Mouse (Mus musculus): ENCODE results near the gene Ubqln4. TPM values are rescaled to one million over a fixed set of nuclear protein-coding genes. Genes with fewer than 3 reads are reported as not detected.

Gene Ubqln4
- total and polyA plus RNA-seq, 3 experiments, result 40.6 to 81.2 (median 63.4) TPM

GRCm38 (mm10) chr3:88566536-88567061, 13.0 kb downstream of the Ubqln4 start:
- Histone ChIP-seq H3K4me1 (ENCODE audit: insufficient read depth, low read depth, low read length) (peaks cover 20% of the 10 kb centered on the region; the same call in 1 of the 2 replicates), H3K4me3 (ENCODE audit: low read depth, low read length) (no peak overlapping the region), H3K27me3 (ENCODE audit: insufficient read depth, low read length) (no peaks in the 10 kb centered on the region), H3K36me3 (replicated peaks) (peaks cover 90% of the 10 kb centered on the region), H3K9me3 (replicated peaks) (no peaks in the 10 kb centered on the region)
- ATAC-seq (ENCODE audit: extremely low read depth, insufficient number of reproducible peaks, low FRiP score, poor library complexity, severe bottlenecking), result no peak
- no peak for TF ChIP-seq GATA2 (IDR thresholded peaks at IDR 0.05; ENCODE audit: borderline replicate concordance, low read depth, low read length)
- no peak for DNase-seq (ENCODE audit: low spot score)

DNA sequence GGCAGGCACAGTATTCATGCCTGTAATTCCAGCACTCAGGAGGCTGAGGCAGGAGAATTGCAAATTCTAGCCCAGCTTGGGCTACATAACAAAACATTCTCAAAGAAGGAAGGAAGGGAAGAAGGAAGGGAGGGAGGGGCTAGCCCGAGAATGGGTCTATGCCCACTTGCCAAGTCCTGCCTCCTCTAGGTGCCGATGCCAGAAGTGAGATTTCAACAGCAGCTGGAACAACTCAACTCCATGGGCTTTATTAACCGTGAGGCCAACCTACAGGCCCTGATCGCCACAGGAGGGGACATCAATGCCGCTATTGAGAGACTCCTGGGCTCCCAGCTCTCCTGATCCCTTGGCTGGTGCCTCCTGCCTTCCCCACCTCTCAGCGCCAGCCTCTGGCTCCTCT, 14.3 kb downstream of the Ubqln4 start:
- TF ChIP-seq TAL1 (conservative IDR thresholded peaks at IDR 0.05; ENCODE audit: low read depth, low read length) (no peak), GATA1 (IDR thresholded peaks at IDR 0.05; ENCODE audit: borderline replicate concordance, low read length) (no peak), CTCF (IDR thresholded peaks at IDR 0.05; ENCODE audit: low read depth, low read length) (no peak), POLR2AphosphoS5 (IDR thresholded peaks at IDR 0.05; ENCODE audit: insufficient replicate concordance, low read depth, low read length) (no peak), GATA2 (IDR thresholded peaks at IDR 0.05; ENCODE audit: borderline replicate concordance, low read depth, low read length) (no peak)
- H3K4me3 ChIP-seq (ENCODE audit: low read depth, low read length), result no peak overlapping the region
- DNase-seq (ENCODE audit: low spot score) (no peak), ATAC-seq (ENCODE audit: extremely low read depth, insufficient number of reproducible peaks, low FRiP score, poor library complexity, severe bottlenecking) (no peak)
- H3K36me3 ChIP-seq (replicated peaks), result peaks cover 77% of the 10 kb centered on the region
- no peaks in the 10 kb centered on the region; the same call in 1 of the 2 replicates for H3K27me3 ChIP-seq (ENCODE audit: insufficient read depth, low read length)
- H3K4me1 ChIP-seq (ENCODE audit: insufficient read depth, low read depth, low read length), result peaks cover 14% of the 10 kb centered on the region; the same call in 1 of the 2 replicates
- H3K9me3 ChIP-seq (replicated peaks), result no peaks in the 10 kb centered on the region

GRCm38 (mm10) chr3:88568615-88569014, 15.1 kb downstream of the Ubqln4 start:
- no peaks in the 10 kb centered on the region for H3K9me3 ChIP-seq (replicated peaks)
- peaks cover 15% of the 10 kb centered on the region; the same call in 1 of the 2 replicates for H3K4me1 ChIP-seq (ENCODE audit: insufficient read depth, low read depth, low read length)
- H3K36me3 ChIP-seq (replicated peaks), result peaks cover 70% of the 10 kb centered on the region
- ATAC-seq (ENCODE audit: extremely low read depth, insufficient number of reproducible peaks, low FRiP score, poor library complexity, severe bottlenecking), result no peak
- DNase-seq (ENCODE audit: low spot score), result no peak
- H3K4me3 ChIP-seq (ENCODE audit: low read depth, low read length), result no peak overlapping the region
- TF ChIP-seq CTCF (IDR thresholded peaks at IDR 0.05; ENCODE audit: low read depth, low read length) (no peak), GATA1 (IDR thresholded peaks at IDR 0.05; ENCODE audit: borderline replicate concordance, low read length) (no peak), TAL1 (conservative IDR thresholded peaks at IDR 0.05; ENCODE audit: low read depth, low read length) (no peak), GATA2 (IDR thresholded peaks at IDR 0.05; ENCODE audit: borderline replicate concordance, low read depth, low read length) (no peak), POLR2AphosphoS5 (IDR thresholded peaks at IDR 0.05; ENCODE audit: insufficient replicate concordance, low read depth, low read length) (no peak)
- no peaks in the 10 kb centered on the region; the same call in 1 of the 2 replicates for H3K27me3 ChIP-seq (ENCODE audit: insufficient read depth, low read length)

GRCm38 (mm10) chr3:88569093-88569492, 15.5 kb downstream of the Ubqln4 start:
- no peak for ATAC-seq (ENCODE audit: extremely low read depth, insufficient number of reproducible peaks, low FRiP score, poor library complexity, severe bottlenecking)
- peaks cover 65% of the 10 kb centered on the region for H3K36me3 ChIP-seq (replicated peaks)

GRCm38 (mm10) chr3:88569694-88570093, 16.1 kb downstream of the Ubqln4 start:
- ATAC-seq (ENCODE audit: extremely low read depth, insufficient number of reproducible peaks, low FRiP score, poor library complexity, severe bottlenecking), result no peak
- Histone ChIP-seq H3K4me3 (ENCODE audit: low read depth, low read length) (no peak overlapping the region), H3K4me1 (ENCODE audit: insufficient read depth, low read depth, low read length) (peaks cover 17% of the 10 kb centered on the region; the same call in 1 of the 2 replicates), H3K27me3 (ENCODE audit: insufficient read depth, low read length) (no peaks in the 10 kb centered on the region; the same call in 1 of the 2 replicates), H3K36me3 (replicated peaks) (peaks cover 59% of the 10 kb centered on the region), H3K9me3 (replicated peaks) (no peaks in the 10 kb centered on the region)
- TF ChIP-seq POLR2AphosphoS5 (IDR thresholded peaks at IDR 0.05; ENCODE audit: insufficient replicate concordance, low read depth, low read length) (no peak), GATA2 (IDR thresholded peaks at IDR 0.05; ENCODE audit: borderline replicate concordance, low read depth, low read length) (no peak), GATA1 (IDR thresholded peaks at IDR 0.05; ENCODE audit: borderline replicate concordance, low read length) (no peak), TAL1 (conservative IDR thresholded peaks at IDR 0.05; ENCODE audit: low read depth, low read length) (no peak), CTCF (IDR thresholded peaks at IDR 0.05; ENCODE audit: low read depth, low read length) (no peak)
- no peak for DNase-seq (ENCODE audit: low spot score)

More at GRCm38 (mm10) chr3:88569093-88569492, 15.5 kb downstream of the Ubqln4 start:
- H3K4me1 ChIP-seq (ENCODE audit: insufficient read depth, low read depth, low read length), result peaks cover 17% of the 10 kb centered on the region; the same call in 1 of the 2 replicates
- H3K9me3 ChIP-seq (replicated peaks), result no peaks in the 10 kb centered on the region
- no peaks in the 10 kb centered on the region; the same call in 1 of the 2 replicates for H3K27me3 ChIP-seq (ENCODE audit: insufficient read depth, low read length)
- TF ChIP-seq GATA1 (IDR thresholded peaks at IDR 0.05; ENCODE audit: borderline replicate concordance, low read length) (no peak), TAL1 (conservative IDR thresholded peaks at IDR 0.05; ENCODE audit: low read depth, low read length) (no peak), CTCF (IDR thresholded peaks at IDR 0.05; ENCODE audit: low read depth, low read length) (no peak)
- no peak for DNase-seq (ENCODE audit: low spot score)
- no peak overlapping the region for H3K4me3 ChIP-seq (ENCODE audit: low read depth, low read length)

DNA sequence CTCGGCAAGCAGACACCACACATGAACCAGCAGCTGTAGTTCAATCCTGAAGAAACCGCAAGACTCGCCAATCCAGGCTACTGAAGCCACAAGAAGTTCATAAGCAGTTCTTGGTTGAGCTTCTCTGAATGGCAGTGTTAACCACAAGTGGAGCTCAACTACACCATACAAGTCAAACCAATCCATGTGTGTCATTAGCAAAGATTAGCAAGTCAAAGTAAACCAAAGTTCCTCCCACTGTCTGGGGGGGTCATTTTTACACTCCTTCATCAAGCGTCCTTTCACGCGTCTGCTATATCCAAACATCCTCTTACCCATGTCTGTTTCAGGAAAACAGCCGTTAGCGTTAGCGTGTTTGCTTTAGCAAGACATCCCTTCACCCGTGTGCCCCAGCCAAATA, 16.8 kb downstream of the Ubqln4 start:
- Histone ChIP-seq H3K9me3 (replicated peaks) (no peaks in the 10 kb centered on the region), H3K4me1 (ENCODE audit: insufficient read depth, low read depth, low read length) (peaks cover 15% of the 10 kb centered on the region; the same call in 1 of the 2 replicates), H3K4me3 (ENCODE audit: low read depth, low read length) (no peak overlapping the region), H3K36me3 (replicated peaks) (peaks cover 53% of the 10 kb centered on the region), H3K27me3 (ENCODE audit: insufficient read depth, low read length) (peaks cover under 1% of the 10 kb centered on the region; the same call in 1 of the 2 replicates)
- DNase-seq (ENCODE audit: low spot score) (no peak), ATAC-seq (ENCODE audit: extremely low read depth, insufficient number of reproducible peaks, low FRiP score, poor library complexity, severe bottlenecking) (no peak)
- TF ChIP-seq CTCF (IDR thresholded peaks at IDR 0.05; ENCODE audit: low read depth, low read length) (no peak), GATA1 (IDR thresholded peaks at IDR 0.05; ENCODE audit: borderline replicate concordance, low read length) (no peak), TAL1 (conservative IDR thresholded peaks at IDR 0.05; ENCODE audit: low read depth, low read length) (no peak), POLR2AphosphoS5 (IDR thresholded peaks at IDR 0.05; ENCODE audit: insufficient replicate concordance, low read depth, low read length) (no peak), GATA2 (IDR thresholded peaks at IDR 0.05; ENCODE audit: borderline replicate concordance, low read depth, low read length) (no peak)
